In genomic region chr2:74746298-74746921, GRCm38 (mm10) we compare ENCODE assay signal across 11 mouse cellular contexts. TPM values are rescaled to one million over a fixed set of nuclear protein-coding genes. Genes with fewer than 3 reads are reported as not detected.
DNase-seq lines count a peak whose midpoint lies in the region; ATAC-seq and TF ChIP-seq lines count a peak whose summit lies in the region.
"Had no signal": no experiment of that assay in that cellular context is flagged by ENCODE, and none has a peak within 500 bp of the region (broad histone marks: within the 10 kb centered on the region; RNA-seq: fewer than 3 reads in every experiment).

No protein-coding gene starts in this region.

- DNase-seq in heart, adult 11 months: no peak
- no peak for DNase-seq in ES-E14 (ENCODE audit: low read depth, low spot score)
- no peak for DNase-seq in left cerebral cortex, postnatal 36 days (ENCODE audit: low spot score in 2 of 2)
- no peak for DNase-seq in adrenal gland, postnatal 14 days
- DNase-seq: lung, postnatal 4 days had no signal

- peaks cover 95% of the 10 kb centered on the region for H3K27me3 ChIP-seq in heart, embryonic 16.5 days (ENCODE audit: control insufficient read depth, insufficient read depth, low read length)
- peaks cover 97% of the 10 kb centered on the region for H3K27me3 ChIP-seq in embryonic facial prominence, embryonic 15.5 days

- H3K4me2 ChIP-seq in heart, embryonic 16.5 days (ENCODE audit: low read depth, low read length): no peak overlapping the region
- no peak overlapping the region; the same call in 1 of the 2 replicates for H3K4me2 ChIP-seq in embryonic facial prominence, embryonic 15.5 days (replicated peaks)

- ATAC-seq in heart, embryonic 16.5 days (replicated peaks; ENCODE audit: extremely low read depth, insufficient read depth, low FRiP score): no peak
- ATAC-seq in embryonic facial prominence, embryonic 15.5 days (ENCODE audit: insufficient number of reproducible peaks, low FRiP score, low TSS enrichment, low read depth): no peak
- ATAC-seq in megakaryocyte progenitor cell, adult 5-6 weeks (replicated peaks; ENCODE audit: poor library complexity): 0 out of 2 replicates have a peak, but pooled peaks have one; percentile 29
- ATAC-seq in monocyte, adult 5-6 weeks (replicated peaks; ENCODE audit: insufficient number of reproducible peaks, low FRiP score, low TSS enrichment, poor library complexity, severe bottlenecking): no peak

- intact Hi-C loops in left cerebral cortex, postnatal 36 days (cut with DNase I): no loop called here

- H3K4me3 ChIP-seq in heart, embryonic 16.5 days (ENCODE audit: low read length): peak overlapping the region; percentile 20
- peak overlapping the region; percentile 24 to 37; a peak in 2 of 4 replicates for H3K4me3 ChIP-seq in ES-E14 (ENCODE audit: insufficient read depth in 1 of 2, low read depth in 1 of 2, low read length in 2 of 2, poor library complexity in 1 of 2, severe bottlenecking in 1 of 2)
- H3K4me3 ChIP-seq in embryonic facial prominence, embryonic 15.5 days (replicated peaks): peak overlapping the region; percentile 19

- no peak overlapping the region for H3K9ac ChIP-seq in heart, embryonic 16.5 days (ENCODE audit: low read length)
- H3K9ac ChIP-seq in ES-E14 (ENCODE audit: insufficient read depth, low read depth, low read length, poor library complexity, severe bottlenecking): no peak overlapping the region
- no peak overlapping the region for H3K9ac ChIP-seq in embryonic facial prominence, embryonic 15.5 days

- H3K27ac ChIP-seq in heart, embryonic 16.5 days (ENCODE audit: low read length): no peak overlapping the region
- no peak overlapping the region for H3K27ac ChIP-seq in ES-E14 (ENCODE audit: insufficient read depth, low read depth, low read length, poor library complexity, severe bottlenecking)
- H3K27ac ChIP-seq in embryonic facial prominence, embryonic 15.5 days (replicated peaks): no peak overlapping the region

- WGBS in heart, embryonic 16.5 days: 4% methylated on average over 58 of the region's 58 CpGs
- WGBS in embryonic facial prominence, embryonic 15.5 days: 6% methylated on average over 58 of the region's 58 CpGs

- H3K36me3 ChIP-seq in heart, embryonic 16.5 days (ENCODE audit: control insufficient read depth, insufficient read depth): no peaks in the 10 kb centered on the region
- H3K36me3 ChIP-seq in ES-E14 (ENCODE audit: control insufficient read depth, insufficient read depth, low read length, poor library complexity, severe bottlenecking): no peaks in the 10 kb centered on the region
- H3K36me3 ChIP-seq in embryonic facial prominence, embryonic 15.5 days: no peaks in the 10 kb centered on the region

- H3K9me3 ChIP-seq in heart, embryonic 16.5 days (replicated peaks; ENCODE audit: control insufficient read depth, low read length): no peaks in the 10 kb centered on the region
- no peaks in the 10 kb centered on the region for H3K9me3 ChIP-seq in ES-E14 (ENCODE audit: control insufficient read depth, insufficient read depth, low read depth, low read length)
- H3K9me3 ChIP-seq in embryonic facial prominence, embryonic 15.5 days (replicated peaks): no peaks in the 10 kb centered on the region

- peaks cover 8% of the 10 kb centered on the region for H3K4me1 ChIP-seq in heart, embryonic 16.5 days (ENCODE audit: control insufficient read depth, insufficient read depth, low read length)
- peaks cover 0 to 7% of the 10 kb centered on the region in 2 experiments; a peak in 2 of 4 replicates for H3K4me1 ChIP-seq in ES-E14 (ENCODE audit: control insufficient read depth in 2 of 2, insufficient read depth in 2 of 2, low read length in 2 of 2, poor library complexity in 1 of 2)
- H3K4me1 ChIP-seq in embryonic facial prominence, embryonic 15.5 days: peaks cover 21% of the 10 kb centered on the region

- in situ Hi-C loops in ES-E14 (cut with MboI; ENCODE audit: low sequenced_read_pairs in 2 of 2, unreplicated experiment in 2 of 2): loop anchor here in 1 of 2 experiments (10.0 kb wide), 1 partner anchor 62 kb away; no protein-coding TSS in a partner anchor

TF ChIP-seq in ES-E14, 5 proteins besides CTCF, POLR2A, EP300 and RAD21:
- TF ChIP-seq ZC3H11A (IDR thresholded peaks at IDR 0.05; ENCODE audit: borderline replicate concordance, low read depth, low read length) (no peak), MAFK (IDR thresholded peaks at IDR 0.05; ENCODE audit: insufficient read depth, low read depth, low read length) (no peak), HCFC1 (IDR thresholded peaks at IDR 0.05; ENCODE audit: borderline replicate concordance, insufficient read depth, low read length) (no peak)

RNA-seq across cellular contexts. Expression of gene Hoxd1, which starts 16.4 kb away (rescaled TPM):
- polyA plus RNA-seq in heart, embryonic 16.5 days (2015; fragmentation: Nextera tagmentation; extraction: Ambion mirVana): not detected in 2 replicates
- 0.26 and 0.36 TPM in 2 replicates for total RNA-seq in ES-E14 (2012; rRNA removed)
- 1.6 and 2.5 TPM in 2 replicates for polyA plus RNA-seq in embryonic facial prominence, embryonic 15.5 days (2015; fragmentation: Nextera tagmentation; extraction: Ambion mirVana)
- total RNA-seq in megakaryocyte progenitor cell, adult 5-6 weeks (2015): not detected in 2 replicates
- total RNA-seq in megakaryocyte progenitor cell, adult 5-6 weeks (2017): not detected in 2 replicates
- total RNA-seq in monocyte, adult 5-6 weeks (2017): not detected in 3 replicates
- total RNA-seq in left cerebral cortex, postnatal 36 days (2021): not detected
- total RNA-seq in adrenal gland, postnatal 14 days (2021): not detected in 2 replicates
- total RNA-seq: MEL had no signal

RNA-seq across cellular contexts. Expression of gene Gm28230, which starts 19.9 kb away (rescaled TPM):
- not detected in 2 replicates for polyA plus RNA-seq in heart, embryonic 16.5 days (2015; fragmentation: Nextera tagmentation; extraction: Ambion mirVana)
- total RNA-seq in ES-E14 (2012; rRNA removed): 0.22 TPM in 1 of 2 replicates, not detected in the other
- 0.09 and 0.40 TPM in 2 replicates for polyA plus RNA-seq in embryonic facial prominence, embryonic 15.5 days (2015; fragmentation: Nextera tagmentation; extraction: Ambion mirVana)
- not detected in 2 replicates for total RNA-seq in megakaryocyte progenitor cell, adult 5-6 weeks (2015)
- total RNA-seq in megakaryocyte progenitor cell, adult 5-6 weeks (2017): not detected in 2 replicates
- total RNA-seq in monocyte, adult 5-6 weeks (2017): not detected in 3 replicates
- total RNA-seq in left cerebral cortex, postnatal 36 days (2021): not detected
- 1.4 and 1.7 TPM in 2 replicates for total RNA-seq in adrenal gland, postnatal 14 days (2021)
- total RNA-seq: layer of hippocampus, adult 18-20 months; MEL had no signal

RNA-seq across cellular contexts. Expression of gene Hoxd4, which starts 34.7 kb away (rescaled TPM):
- 0.18 TPM in 1 of 2 replicates, not detected in the other for polyA plus RNA-seq in heart, embryonic 16.5 days (2015; fragmentation: Nextera tagmentation; extraction: Ambion mirVana)
- 0.16 and 0.94 TPM in 2 replicates for total RNA-seq in ES-E14 (2012; rRNA removed)
- polyA plus RNA-seq in embryonic facial prominence, embryonic 15.5 days (2015; fragmentation: Nextera tagmentation; extraction: Ambion mirVana): 0.35 and 0.62 TPM in 2 replicates
- total RNA-seq in megakaryocyte progenitor cell, adult 5-6 weeks (2015): not detected in 2 replicates
- total RNA-seq in megakaryocyte progenitor cell, adult 5-6 weeks (2017): not detected in 2 replicates
- total RNA-seq in monocyte, adult 5-6 weeks (2017): not detected in 3 replicates
- not detected for total RNA-seq in left cerebral cortex, postnatal 36 days (2021)
- 13.9 and 17.8 TPM in 2 replicates for total RNA-seq in adrenal gland, postnatal 14 days (2021)
- total RNA-seq: layer of hippocampus, adult 18-20 months; MEL had no signal

RNA-seq across cellular contexts. Expression of gene Hoxd3, which starts 34.7 kb away (rescaled TPM):
- 0.44 and 0.66 TPM in 2 replicates for polyA plus RNA-seq in heart, embryonic 16.5 days (2015; fragmentation: Nextera tagmentation; extraction: Ambion mirVana)
- total RNA-seq in ES-E14 (2012; rRNA removed): 0.40 TPM in 1 of 2 replicates, not detected in the other
- 1.9 and 2.6 TPM in 2 replicates for polyA plus RNA-seq in embryonic facial prominence, embryonic 15.5 days (2015; fragmentation: Nextera tagmentation; extraction: Ambion mirVana)
- not detected in 2 replicates for total RNA-seq in megakaryocyte progenitor cell, adult 5-6 weeks (2015)
- not detected in 2 replicates for total RNA-seq in megakaryocyte progenitor cell, adult 5-6 weeks (2017)
- total RNA-seq in monocyte, adult 5-6 weeks (2017): not detected in 3 replicates
- not detected for total RNA-seq in left cerebral cortex, postnatal 36 days (2021)
- 0.85 and 0.98 TPM in 2 replicates for total RNA-seq in adrenal gland, postnatal 14 days (2021)
- total RNA-seq: layer of hippocampus, adult 18-20 months; MEL had no signal

RNA-seq across cellular contexts. Expression of gene Hoxd8, which starts 42.0 kb away (rescaled TPM):
- polyA plus RNA-seq in heart, embryonic 16.5 days (2015; fragmentation: Nextera tagmentation; extraction: Ambion mirVana): 0.26 and 0.42 TPM in 2 replicates
- 0.63 and 1.2 TPM in 2 replicates for total RNA-seq in ES-E14 (2012; rRNA removed)
- 6.4 and 8.0 TPM in 2 replicates for polyA plus RNA-seq in embryonic facial prominence, embryonic 15.5 days (2015; fragmentation: Nextera tagmentation; extraction: Ambion mirVana)
- total RNA-seq in megakaryocyte progenitor cell, adult 5-6 weeks (2015): not detected in 2 replicates
- total RNA-seq in megakaryocyte progenitor cell, adult 5-6 weeks (2017): not detected in 2 replicates
- total RNA-seq in monocyte, adult 5-6 weeks (2017): not detected in 3 replicates
- not detected for total RNA-seq in left cerebral cortex, postnatal 36 days (2021)
- 24.6 and 24.9 TPM in 2 replicates for total RNA-seq in adrenal gland, postnatal 14 days (2021)
- total RNA-seq: layer of hippocampus, adult 18-20 months had no signal
